Mouse (Mus musculus): Measurements from ENCODE around the gene Abca13.
"Not testable (repeated sequence)": the region's sequence is repeated elsewhere in the genome, so short reads cannot be mapped to it uniquely, and the experiment has no call there.

Abca13 gene

DNA sequence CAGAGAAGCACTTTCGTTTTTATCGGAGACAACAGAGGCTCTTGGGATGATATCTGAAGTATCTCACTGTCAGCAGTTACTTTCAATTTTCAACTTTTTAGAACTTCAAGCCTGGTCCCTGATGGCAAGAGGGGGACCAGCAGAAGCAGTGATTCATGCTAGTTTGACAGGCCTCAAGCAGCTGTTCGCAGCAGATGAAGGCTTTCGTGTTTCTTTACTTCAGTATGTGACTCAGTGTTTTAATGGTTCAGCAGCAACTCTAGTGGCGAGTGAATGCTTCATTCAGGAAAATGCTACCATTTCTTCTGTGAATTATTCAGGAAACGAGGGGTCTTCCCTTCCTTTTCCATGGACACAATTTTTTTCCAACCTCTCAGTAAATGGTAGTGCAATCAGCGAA, 99.4 kb downstream of the Abca13 start:
- peak; percentile 4 for DNase-seq (ENCODE audit: low spot score)

DNA sequence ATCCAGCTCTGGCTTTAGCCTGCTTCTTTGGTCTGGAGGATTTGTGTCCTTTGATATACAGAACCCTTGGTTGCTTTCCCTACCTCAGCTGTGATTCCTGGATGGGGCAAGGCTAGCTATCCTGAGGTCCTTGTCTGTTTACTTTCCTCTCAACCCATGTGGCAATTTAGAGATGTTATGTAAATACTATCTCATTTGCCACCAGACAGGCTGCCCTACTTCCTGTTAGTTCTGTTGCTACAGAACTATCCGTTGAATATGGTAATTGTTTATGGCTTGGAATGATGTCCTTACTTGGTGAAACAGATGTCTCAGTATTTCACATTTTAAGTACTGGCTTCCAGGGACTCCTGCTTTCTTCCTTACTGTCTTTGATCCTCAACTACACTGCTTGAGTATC, 107.9 kb downstream of the Abca13 start:
- no peak for DNase-seq (ENCODE audit: low spot score)

DNA sequence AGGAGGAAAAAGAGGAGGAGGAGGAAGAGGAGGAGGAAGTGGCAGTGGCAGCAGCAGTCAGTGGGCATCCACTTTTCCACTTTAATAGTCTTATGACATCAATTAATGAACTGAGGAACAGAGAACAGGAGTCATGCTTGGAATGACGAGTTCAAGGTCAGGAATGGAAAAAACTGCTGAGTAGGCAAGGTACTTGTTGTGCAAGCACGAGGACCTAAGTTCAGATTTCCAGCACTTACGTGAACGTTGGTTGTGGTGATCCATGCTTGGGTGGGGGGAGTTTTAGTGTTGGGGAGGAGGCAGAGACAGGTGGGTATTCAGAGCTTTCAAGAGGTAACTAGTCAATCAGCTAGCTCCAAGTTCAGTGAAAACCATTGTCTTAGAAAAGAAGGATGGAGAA, 113.7 kb downstream of the Abca13 start:
- DNase-seq (ENCODE audit: low spot score) = no peak

DNA sequence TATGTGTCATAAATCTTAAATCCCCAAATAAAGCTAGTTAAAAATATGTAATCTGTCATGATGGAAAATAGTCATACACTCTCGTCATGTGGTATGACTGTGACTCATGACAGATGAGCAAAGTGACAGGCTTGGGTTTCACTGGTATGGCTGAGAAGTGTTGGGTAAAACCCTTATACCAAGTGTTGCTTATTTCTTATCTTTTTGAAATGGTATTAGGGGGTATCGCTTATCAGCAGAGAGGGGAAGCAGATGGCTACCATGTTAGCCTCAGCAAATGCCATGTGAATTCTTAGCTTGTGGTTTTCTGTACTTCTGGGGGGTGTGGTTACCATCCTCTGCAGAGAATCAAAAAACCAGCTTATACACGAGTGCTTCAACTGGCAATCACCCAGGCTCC, 124.8 kb downstream of the Abca13 start:
- DNase-seq (ENCODE audit: low spot score) = no peak

DNA sequence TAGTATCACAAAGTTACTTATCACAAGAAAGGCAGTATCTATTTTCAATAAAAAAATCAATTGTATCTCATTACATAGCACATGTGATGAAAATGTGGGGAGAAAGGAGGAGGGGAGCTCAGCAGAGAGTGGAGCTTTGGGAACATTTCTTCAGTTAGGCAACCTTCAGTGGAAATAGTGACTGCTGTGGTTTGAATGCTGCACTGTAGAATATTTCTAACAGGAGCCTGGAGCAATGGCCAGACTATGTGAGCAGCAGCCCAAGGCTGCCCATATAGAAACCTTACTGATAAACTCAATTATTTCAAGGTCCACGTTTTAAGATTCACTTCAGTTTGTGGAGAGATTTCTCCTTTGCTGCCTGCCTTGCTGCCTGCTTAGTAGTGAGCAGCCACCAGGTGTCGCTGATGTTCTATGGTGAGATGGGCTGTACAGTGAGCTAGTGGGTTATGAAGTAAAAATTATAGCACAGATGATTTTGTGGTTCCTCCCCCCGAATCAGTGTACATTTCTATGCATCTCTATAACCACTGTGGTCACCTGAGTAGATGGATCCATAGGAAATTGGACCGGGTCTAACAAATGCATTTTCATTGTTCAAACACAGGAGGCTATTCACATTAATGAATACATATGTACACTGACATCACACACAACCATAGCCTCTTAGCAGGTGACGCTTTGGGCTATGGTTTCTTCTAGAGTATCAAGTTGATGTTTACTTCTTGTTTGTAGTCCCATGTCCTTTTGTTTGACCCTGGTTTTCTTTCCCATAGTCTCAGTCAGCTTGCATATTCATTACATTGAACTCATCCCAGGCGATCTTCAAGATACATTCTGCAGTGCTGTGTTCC, 125.6 kb downstream of the Abca13 start:
- DNase-seq (ENCODE audit: low spot score) = peak; percentile 33

DNA sequence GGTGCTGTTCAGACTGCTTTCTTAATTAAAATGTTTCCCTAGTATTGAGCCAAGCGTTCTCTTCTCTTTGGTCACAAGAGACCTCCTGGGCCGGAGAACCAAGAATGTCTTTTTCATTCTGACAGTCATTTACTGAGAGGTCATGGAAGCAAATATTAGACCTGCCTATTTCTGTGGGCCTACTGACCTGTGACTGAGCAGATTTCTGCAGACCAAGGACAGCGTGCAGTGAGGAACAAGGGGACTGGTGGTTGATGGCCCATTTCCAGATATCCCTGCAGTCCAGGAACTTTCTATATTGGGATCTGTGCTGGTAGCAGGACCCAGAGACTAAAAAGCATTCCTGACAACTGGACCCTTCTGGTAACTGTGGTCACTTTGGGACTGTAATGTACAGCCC, 146.4 kb downstream of the Abca13 start:
- DNase-seq (ENCODE audit: low spot score) = no peak

DNA sequence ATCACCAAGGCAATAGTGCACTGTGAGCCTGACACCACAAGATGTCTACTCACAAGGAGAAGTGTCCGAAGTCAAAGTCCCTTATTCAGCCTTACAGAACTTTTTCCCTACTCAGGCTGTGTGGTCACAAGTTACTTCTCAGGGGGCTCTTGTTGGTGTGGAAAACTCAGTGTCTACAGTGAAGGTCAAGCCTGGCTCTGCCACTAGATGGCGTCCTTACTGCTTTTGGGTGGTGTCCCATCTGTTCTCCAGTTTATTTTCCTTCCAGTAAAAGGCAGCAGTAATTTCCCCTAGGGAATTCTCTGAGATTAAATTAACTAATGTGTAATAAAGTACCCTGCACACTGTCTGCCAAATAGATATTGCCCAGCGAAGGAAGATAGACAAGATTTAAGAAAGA, 156.0 kb downstream of the Abca13 start:
- peak; percentile 12 for DNase-seq (ENCODE audit: low spot score)

DNA sequence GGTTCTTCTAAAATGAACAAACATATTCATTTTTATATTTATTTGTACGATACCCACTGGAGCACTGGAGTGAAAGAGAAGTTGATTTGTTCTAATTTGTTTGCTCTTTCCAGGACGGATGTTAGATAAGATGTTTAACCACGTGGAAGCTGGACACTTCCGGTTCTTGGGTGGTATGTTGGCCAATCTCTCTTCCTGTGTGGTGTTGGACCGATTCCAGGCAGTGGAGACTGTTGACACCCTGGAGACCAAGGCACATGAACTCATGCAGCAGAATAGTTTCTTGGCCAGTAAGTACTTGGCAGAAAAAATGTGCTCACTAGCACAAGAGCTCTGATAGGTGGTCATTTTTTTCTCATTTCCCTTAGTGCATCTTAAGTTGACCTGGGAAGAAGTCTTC, 181.4 kb downstream of the Abca13 start:
- DNase-seq (ENCODE audit: low spot score) = no peak

DNA sequence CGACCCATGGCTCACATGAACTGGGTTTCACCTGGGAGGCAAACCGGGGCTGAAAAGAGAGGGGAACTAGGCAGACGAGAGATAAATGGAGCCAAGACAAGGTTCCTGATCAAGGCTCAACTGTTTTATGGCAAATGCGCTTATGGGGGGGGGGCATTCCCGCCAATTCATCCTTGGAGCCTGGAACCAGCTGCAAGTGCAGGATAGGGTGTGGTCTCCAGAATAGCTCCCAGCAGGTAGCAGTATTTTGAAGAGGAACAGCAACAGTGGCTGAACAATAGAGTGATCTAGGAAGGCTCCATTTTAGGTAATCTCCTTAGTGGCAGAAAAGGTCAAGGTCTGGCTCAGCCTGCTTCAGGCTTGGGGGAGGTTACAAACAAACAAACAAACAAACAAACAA, 182.7 kb downstream of the Abca13 start:
- not testable (repeated sequence) for DNase-seq (ENCODE audit: low spot score)

DNA sequence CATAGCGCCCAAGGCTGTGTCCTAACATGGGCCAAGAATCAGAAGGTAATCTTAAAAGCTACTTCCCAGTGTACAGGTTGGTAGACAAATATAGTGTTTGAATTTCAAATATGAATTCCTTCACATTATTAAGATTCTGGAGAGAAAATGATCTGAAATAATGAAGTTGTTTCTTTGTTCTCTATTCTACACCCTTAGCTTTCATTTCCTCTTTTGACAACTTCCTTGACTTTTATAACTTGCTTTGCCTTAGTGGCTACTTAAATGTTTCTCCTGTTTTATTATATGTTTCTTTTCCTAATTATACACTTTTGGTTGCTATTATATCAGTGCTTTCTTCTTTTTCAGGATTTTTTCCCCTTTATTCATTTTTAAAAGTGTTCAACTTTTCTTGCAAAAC, 196.8 kb downstream of the Abca13 start:
- DNase-seq (ENCODE audit: low spot score) = no peak

DNA sequence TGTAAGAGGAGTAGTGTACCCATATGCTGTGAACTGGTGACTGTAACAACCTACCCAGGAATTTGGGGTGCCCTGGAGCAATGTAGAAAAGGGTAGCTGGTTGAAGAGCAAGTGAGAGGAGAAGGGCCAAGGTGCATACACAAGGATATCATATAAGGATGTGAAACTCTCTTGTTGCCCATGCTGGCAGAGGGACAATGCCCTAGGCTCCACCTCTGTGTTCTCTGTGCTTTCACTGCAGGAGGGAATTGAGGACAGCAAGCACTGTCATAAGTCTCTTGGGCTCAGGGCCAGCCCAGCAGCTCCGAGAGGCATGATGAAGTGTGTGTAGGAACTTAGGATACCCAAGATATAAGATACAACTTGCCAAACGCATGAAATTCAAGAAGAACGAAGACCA, 225.2 kb downstream of the Abca13 start:
- no peak for DNase-seq (ENCODE audit: low spot score)

DNA sequence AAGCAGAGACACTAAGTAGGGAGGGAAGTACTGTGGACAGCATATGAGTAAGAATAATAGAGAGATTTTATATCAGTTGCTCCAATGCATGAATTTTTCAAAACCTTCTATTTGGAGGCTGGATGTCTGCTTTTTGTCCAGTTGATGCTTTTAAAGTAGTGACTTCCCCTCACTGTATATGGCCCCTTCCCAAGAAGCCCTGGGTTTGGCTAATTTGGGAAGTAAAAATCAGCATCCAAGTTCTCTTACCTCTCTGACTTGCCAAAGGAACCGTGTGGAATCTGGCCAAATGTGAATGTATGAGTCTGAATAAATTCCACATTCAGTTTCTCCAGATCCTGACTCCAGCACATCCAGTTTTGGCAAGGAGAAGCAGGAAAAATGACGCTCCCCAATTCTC, 228.5 kb downstream of the Abca13 start:
- no peak for DNase-seq (ENCODE audit: low spot score)

DNA sequence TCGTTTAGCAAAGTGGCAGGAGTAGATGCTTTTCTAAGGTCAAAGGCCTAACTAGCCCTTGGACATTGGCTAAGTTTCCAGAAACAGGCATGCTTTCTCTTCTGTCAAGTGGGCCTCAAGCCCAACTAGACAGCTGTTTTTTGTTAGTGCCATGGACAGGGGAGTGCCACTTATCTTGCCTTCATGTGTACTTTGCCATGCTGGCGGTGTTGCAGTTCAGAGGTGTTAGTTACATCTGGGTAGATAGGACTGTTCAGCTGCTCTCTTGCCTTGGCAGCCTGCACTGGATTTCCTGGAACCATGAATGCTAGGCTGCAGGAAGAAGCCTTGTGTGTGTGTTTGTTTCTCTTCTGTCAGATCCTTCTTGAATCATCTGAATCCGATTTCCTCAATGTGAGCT, 235.7 kb downstream of the Abca13 start:
- no peak for DNase-seq (ENCODE audit: low spot score)

DNA sequence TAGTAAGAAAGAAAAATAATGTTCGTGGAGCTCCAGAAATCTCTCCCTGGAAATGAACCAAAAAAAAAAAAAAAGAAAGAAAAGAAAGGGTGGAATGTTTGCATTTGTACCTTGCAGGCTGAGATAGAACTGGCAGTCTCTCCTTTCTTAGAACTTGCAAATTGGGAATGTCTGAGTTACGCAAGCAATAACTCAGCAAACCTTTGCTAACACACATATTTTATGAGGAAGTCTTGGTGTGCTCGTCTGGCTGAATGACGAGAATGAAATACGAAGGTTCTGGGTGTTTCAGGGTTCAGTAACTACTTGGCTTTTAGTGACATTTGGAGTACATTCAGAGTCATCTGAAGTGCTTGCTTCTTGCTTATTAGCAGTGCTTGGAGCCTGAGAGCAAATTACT, 241.1 kb downstream of the Abca13 start:
- DNase-seq (ENCODE audit: low spot score) = no peak

DNA sequence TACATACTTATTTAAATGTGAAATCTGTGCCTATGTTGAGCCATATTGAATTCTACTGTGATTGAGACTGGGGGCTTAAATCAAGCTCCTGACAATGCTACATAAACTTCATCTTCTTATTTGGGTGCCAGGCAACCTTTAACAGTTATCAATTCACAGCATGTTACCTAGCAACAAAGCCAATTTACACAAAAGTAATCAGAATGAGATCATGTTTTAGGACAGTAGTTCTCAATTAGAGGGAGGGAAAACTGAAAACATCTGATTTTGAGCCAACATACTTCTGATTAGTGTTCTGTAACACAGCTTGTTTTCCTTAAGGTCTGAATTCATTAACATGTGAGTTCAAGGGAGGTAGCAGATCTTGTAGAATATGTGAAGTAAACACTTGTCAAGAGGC, 244.9 kb downstream of the Abca13 start:
- no peak for DNase-seq (ENCODE audit: low spot score)

DNA sequence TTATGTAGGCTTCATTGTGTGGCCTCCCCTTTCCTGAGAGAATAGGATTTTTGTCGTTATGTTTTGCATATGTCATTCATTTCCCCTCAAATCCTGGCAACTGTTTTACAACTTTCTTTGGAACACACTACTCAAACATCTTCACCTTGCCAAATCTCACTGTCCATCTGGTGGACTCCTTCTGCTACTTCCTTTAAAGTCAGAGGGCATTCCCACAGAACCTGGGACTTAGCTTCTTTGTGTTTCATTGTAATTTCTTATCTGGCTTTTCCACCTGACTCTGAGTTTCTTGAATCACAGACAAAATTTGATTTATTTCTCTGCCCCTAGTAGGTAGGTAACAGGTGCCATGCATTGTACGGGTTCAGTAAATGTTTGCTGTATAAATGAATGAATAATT, 248.0 kb downstream of the Abca13 start:
- no peak for DNase-seq (ENCODE audit: low spot score)

DNA sequence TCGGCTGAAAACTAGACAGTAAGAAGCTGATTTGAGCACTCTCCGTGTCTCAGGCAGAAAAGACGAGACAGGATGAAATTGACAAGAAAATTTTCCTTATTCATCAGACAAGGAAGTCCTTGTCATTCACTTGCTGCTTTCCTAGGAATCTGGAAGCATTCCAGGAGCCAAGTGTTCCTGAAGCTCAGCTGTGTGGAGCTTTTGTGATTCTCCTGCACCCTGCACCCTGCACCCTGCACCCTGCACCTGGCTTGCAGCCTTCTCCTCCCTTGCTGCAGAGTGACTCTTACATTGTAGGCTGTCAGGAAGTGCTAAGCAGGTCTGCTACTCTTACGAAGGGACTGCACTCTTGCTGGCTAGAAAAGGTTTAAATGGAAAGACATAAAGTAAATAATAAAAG, 249.4 kb downstream of the Abca13 start:
- no peak for DNase-seq (ENCODE audit: low spot score)

DNA sequence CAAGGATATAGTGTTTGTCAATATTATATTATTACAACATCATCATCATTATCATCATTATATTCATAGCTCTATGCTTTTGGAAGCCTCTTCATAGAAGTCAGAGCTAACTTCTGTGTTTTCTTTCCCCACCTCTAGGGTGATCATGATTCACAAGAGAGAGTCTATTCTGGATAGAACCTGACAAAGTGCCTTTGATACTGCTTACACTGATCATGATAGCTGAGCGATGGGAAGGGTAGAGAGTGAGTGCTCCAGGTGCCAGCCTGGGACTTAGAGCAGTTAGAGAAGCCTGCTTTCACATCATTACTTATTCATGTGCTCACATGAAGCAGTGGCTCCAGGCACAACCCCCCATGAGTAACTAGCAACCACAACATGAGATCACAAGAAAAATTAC, 280.7 kb downstream of the Abca13 start:
- no peak for DNase-seq (ENCODE audit: low spot score)

DNA sequence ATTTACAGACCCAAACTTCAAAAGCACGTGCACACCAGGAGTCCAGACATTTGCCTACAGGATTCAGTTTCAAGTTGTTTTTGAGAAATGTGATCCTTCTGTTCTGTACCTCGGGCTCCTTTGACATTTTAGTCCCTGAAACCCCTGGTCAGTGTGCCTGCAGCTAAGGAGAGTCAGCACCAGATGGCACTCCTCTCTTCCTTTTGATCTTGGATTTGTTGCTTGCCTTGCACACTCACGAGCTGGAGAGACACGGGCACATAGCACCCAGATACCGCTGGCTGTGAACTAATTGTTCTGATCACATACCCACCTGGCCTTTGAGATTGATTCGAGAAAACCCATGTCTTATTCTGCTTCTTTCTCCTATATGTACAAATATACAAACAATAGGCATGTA, 289.8 kb downstream of the Abca13 start:
- peak; percentile 33 for DNase-seq (ENCODE audit: low spot score)

DNA sequence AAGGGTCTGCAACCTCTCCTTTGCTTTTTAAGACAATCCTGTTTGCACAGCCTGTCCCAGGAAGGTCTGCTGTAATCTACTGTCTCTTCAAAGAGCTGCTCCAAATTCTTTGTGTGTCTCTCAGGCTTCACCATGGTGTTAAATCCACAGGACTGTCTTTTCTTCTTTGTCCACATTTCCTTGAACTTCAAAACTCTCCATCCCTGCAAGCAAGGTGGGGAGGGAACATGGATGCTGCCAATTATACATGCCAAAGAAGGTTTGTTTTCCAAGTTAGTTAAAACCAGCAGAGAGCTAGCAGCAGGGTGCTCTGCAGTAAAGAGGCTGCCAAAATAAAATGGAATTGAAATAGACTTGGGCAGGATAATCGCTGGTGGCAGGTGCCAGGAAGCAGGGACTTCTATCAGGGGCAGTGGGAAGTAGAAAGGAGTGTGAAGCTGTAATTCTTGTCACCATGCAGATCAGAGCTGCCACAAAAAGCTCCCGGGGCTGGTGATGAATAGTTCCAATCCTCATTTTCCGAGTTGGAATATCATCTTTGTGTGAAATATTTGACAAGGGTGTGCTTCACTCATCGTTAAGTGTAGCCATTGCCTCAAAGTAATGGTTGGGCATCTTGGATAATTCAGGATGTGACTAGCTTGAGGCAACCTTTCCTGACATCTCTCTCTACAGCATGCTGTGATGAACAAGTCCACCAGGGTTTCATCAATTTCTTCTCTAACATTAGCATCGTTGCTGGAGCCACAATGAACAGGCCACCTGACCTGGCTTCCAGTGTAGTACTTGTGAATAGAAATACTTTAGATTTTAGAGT, 308.8 kb downstream of the Abca13 start:
- no peak for DNase-seq (ENCODE audit: low spot score)

DNA sequence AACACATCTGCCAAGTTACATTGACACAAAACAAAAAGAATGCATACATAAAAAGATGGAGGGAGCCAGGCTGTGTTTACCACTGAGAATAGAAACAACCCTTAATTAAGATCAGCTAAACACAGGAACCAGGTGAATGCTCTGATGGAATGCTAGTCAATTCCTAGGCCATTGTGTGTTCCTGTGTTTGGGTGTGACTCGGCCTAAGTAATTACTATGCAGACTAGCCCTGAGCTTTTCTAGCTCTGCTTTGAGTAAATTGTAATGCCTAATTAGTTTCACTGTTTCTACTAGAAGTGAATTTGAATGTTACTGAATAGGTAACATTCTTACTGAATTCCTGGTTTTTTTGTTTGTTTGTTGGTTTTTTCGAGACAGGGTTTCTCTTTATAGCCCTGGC, 323.2 kb downstream of the Abca13 start:
- DNase-seq (ENCODE audit: low spot score) = not testable (repeated sequence)

DNA sequence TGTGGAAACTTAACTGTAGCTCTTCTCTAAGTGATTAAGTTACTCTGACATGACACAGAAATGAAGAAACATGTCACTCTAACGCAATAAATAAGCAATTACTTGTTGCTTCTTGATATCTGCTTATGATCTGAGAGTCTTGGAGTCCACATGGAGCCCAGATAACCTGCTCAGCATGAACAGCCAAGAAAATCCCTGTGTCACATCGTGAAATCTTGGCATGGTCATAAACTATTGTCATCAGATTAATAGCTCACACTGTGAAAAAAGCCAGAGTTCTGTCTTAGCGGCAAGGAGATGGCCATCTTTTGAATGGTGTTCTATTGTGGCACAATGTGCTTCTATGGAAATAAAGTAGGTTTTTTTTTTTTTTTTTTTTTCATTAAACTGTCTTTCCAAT, 336.8 kb downstream of the Abca13 start:
- no peak for DNase-seq (ENCODE audit: low spot score)

DNA sequence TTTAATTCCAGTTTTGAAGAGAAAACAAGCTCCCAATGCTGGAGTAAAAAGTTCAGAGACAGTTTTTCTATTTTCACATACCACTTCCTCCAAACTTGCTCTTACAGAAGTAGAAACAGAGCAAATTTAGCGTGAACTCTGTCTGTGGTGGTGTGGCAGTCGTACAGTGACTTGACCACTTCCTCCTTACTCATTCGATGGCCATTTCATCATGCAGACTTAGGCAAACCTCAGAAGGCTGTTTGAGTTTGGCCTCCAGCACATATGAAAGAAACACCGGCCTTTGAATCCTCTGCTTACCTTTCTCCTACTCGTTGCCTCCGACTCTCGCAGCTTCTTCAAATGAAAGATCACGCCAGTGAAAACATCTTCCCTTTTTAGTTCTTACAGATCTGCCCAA, 340.0 kb downstream of the Abca13 start:
- no peak for DNase-seq (ENCODE audit: low spot score)

DNA sequence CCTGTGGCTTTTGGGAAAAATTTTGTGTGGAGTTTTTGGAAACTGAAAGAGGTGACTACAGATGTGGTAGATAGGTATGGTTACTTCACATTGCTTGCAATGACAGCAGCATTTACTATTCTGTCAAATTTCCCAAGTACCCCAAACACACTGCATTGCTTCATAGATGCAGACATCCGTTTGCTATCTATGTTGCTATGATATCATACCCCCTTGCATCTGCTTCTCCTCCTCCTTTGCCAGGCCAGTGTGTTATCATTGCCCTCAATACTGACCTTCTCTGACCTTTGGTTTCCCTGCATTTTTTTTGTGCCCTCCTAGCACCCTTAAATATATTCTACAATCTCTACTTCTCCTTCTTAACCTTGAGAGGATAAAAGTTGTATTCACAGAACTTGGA, 341.4 kb downstream of the Abca13 start:
- DNase-seq (ENCODE audit: low spot score) = no peak
